Mouse (Mus musculus): ENCODE results near the gene Lrrc23. TPM values are rescaled to one million over a fixed set of nuclear protein-coding genes. Genes with fewer than 3 reads are reported as not detected.
"Not testable (repeated sequence)": the region's sequence is repeated elsewhere in the genome, so short reads cannot be mapped to it uniquely, and the experiment has no call there.

Gene Lrrc23
- polyA plus RNA-seq, 1 experiment from 2014 or later, result 3.6 TPM

- Histone ChIP-seq H3K9ac (peak overlapping the region; percentile 62), H3K4me2 (peak overlapping the region; percentile 72), H3K27ac (peak overlapping the region; percentile 78), H3K27me3 (no peaks in the 10 kb centered on the region), H3K36me3 (ENCODE audit: poor library complexity, severe bottlenecking) (peaks cover 6% of the 10 kb centered on the region; the same call in 1 of the 2 replicates), H3K4me3 (peak overlapping the region; percentile 39), H3K4me1 (peaks cover 39% of the 10 kb centered on the region), H3K9me3 (replicated peaks) (no peaks in the 10 kb centered on the region)
- 2% methylated on average over 34 of the region's 34 CpGs for WGBS
- ATAC-seq, result peak; percentile 81
These were observed 26.1 kb upstream of the Lrrc23 start for GRCm38 (mm10) chr6:124805341-124806321.

GRCm38 (mm10) chr6:124804341-124804740 lies 24.8 kb upstream of the Lrrc23 start:
- H3K9me3 ChIP-seq (replicated peaks), result no peaks in the 10 kb centered on the region
- no peak for ATAC-seq
- no peaks in the 10 kb centered on the region for H3K27me3 ChIP-seq
- 91% methylated on average over 3 of the region's 3 CpGs for WGBS
- H3K4me1 ChIP-seq, result peaks cover 27% of the 10 kb centered on the region
- H3K9ac ChIP-seq, result no peak overlapping the region
- no peak overlapping the region for H3K4me3 ChIP-seq
- H3K27ac ChIP-seq, result no peak overlapping the region
- no peak overlapping the region for H3K4me2 ChIP-seq
- no peaks in the 10 kb centered on the region for H3K36me3 ChIP-seq (ENCODE audit: poor library complexity, severe bottlenecking)

DNA sequence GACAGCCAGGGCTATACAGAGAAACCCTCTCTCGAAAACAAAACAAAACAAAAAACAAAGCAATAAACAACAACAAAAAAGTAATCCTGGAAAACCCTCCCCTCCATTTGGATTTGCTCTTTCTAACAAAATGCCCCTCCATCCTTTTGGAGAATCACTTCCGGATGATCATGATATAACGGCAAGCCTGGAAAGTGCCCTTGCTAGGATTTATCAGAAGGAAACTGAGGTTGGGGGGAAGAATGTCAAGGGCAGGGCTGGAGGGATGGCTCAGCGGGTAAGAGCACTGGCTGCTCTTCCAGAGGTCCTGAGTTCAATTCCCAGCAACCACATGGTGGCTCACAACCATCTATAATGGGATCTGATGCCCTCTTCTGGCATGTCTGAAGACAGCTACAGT lies 24.2 kb upstream of the Lrrc23 start:
- H3K4me1 ChIP-seq, result peaks cover 21% of the 10 kb centered on the region
- not testable (repeated sequence) for H3K36me3 ChIP-seq (ENCODE audit: poor library complexity, severe bottlenecking); H3K4me3 ChIP-seq; ATAC-seq; H3K9ac ChIP-seq; H3K9me3 ChIP-seq (replicated peaks); H3K27me3 ChIP-seq; H3K4me2 ChIP-seq; H3K27ac ChIP-seq
- 98% methylated on average over 4 of the region's 4 CpGs for WGBS

GRCm38 (mm10) chr6:124803061-124803460 lies 23.5 kb upstream of the Lrrc23 start:
- no peak for ATAC-seq
- WGBS, result 76% methylated on average over 3 of the region's 3 CpGs
- H3K4me3 ChIP-seq, result no peak overlapping the region
- no peak overlapping the region for H3K4me2 ChIP-seq
- no peaks in the 10 kb centered on the region for H3K27me3 ChIP-seq
- H3K27ac ChIP-seq, result no peak overlapping the region
- peaks cover 15% of the 10 kb centered on the region for H3K4me1 ChIP-seq
- H3K36me3 ChIP-seq (ENCODE audit: poor library complexity, severe bottlenecking), result no peaks in the 10 kb centered on the region
- no peak overlapping the region for H3K9ac ChIP-seq
- no peaks in the 10 kb centered on the region for H3K9me3 ChIP-seq (replicated peaks)

DNA sequence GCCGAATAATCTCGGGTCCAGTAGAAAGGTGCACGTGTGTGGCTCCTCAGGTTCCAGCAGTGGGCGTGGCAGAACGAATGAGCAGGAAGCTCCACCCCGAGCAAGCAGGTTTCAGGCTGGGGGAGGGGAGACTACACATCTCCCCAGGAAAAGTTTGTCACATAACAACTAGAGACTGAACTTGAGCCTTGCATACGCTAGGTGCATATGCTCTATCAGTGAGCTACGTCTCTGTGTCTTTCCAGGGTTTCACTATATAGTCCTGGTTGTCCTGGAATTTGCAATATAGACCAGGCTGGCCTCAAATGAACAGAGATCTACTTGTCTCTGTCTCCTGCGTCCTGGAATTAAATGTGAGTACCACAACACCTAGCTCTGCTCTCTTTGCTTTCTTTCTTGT lies 22.9 kb upstream of the Lrrc23 start:
- H3K4me3 ChIP-seq; H3K36me3 ChIP-seq (ENCODE audit: poor library complexity, severe bottlenecking); H3K27me3 ChIP-seq; H3K9me3 ChIP-seq (replicated peaks); H3K9ac ChIP-seq; ATAC-seq; H3K27ac ChIP-seq: not testable (repeated sequence)
- H3K4me2 ChIP-seq, result peak overlapping the region; percentile 33
- H3K4me1 ChIP-seq, result peaks cover 15% of the 10 kb centered on the region
- WGBS, result 18% methylated on average over 6 of the region's 9 CpGs

GRCm38 (mm10) chr6:124796200-124796599 lies 16.7 kb upstream of the Lrrc23 start:
- ATAC-seq, result no peak
- 89% methylated on average over 2 of the region's 2 CpGs for WGBS
- Histone ChIP-seq H3K36me3 (ENCODE audit: poor library complexity, severe bottlenecking) (no peaks in the 10 kb centered on the region), H3K9ac (no peak overlapping the region), H3K4me1 (no peaks in the 10 kb centered on the region), H3K27ac (no peak overlapping the region), H3K27me3 (no peaks in the 10 kb centered on the region), H3K9me3 (replicated peaks) (no peaks in the 10 kb centered on the region), H3K4me2 (no peak overlapping the region), H3K4me3 (no peak overlapping the region)

DNA sequence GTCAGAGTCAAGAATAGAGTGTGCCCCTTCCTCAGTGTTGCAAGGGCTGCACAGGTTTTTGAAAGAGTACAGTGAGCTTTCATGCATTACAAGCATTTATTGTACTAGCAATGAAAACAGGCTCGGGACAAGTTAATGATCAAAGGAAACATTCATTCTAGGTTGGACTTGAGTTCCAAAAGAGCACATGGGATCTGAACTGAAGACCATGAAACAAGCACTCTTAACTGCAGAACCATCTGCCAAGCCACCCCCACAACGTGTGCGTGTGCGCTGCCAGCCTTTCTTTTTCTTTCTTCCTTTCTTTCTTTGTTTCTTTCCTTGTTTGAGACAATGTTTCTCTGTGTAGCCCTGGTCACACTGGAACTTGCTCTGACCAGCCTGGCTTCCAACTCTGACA lies 16.3 kb upstream of the Lrrc23 start:
- H3K9me3 ChIP-seq (replicated peaks), result no peaks in the 10 kb centered on the region
- no peaks in the 10 kb centered on the region for H3K4me1 ChIP-seq
- no peaks in the 10 kb centered on the region for H3K27me3 ChIP-seq
- WGBS, result 58% methylated on average over 4 of the region's 4 CpGs
- no peak overlapping the region for H3K9ac ChIP-seq
- no peak overlapping the region for H3K4me3 ChIP-seq
- H3K27ac ChIP-seq, result no peak overlapping the region
- H3K4me2 ChIP-seq, result no peak overlapping the region
- H3K36me3 ChIP-seq (ENCODE audit: poor library complexity, severe bottlenecking), result no peaks in the 10 kb centered on the region
- no peak for ATAC-seq

DNA sequence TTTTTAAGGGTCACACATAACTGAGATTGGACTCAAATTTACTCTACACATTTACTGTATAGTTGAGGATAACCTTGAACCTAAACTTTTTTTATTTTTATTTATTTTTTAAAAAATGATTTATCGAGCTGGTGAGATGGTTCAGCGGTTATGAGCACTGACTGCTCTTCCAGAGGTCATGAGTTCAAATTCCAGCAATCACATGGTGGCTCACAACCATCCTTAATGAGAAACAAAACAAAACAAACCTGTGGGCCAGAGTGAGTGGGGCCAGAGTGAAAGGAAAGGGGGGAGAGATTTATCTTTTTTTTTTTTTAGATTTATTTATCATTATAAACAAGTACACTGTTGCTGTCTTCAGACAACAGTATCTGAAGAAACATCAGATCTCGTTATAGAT lies 12.4 kb upstream of the Lrrc23 start:
- WGBS, result 87% methylated on average over 3 of the region's 3 CpGs
- Histone ChIP-seq H3K27me3 (no peaks in the 10 kb centered on the region), H3K36me3 (ENCODE audit: poor library complexity, severe bottlenecking) (no peaks in the 10 kb centered on the region), H3K27ac (no peak overlapping the region), H3K9ac (no peak overlapping the region), H3K4me1 (no peaks in the 10 kb centered on the region), H3K9me3 (replicated peaks) (no peaks in the 10 kb centered on the region), H3K4me2 (no peak overlapping the region), H3K4me3 (no peak overlapping the region)
- no peak for ATAC-seq

GRCm38 (mm10) chr6:124790121-124790520 lies 10.6 kb upstream of the Lrrc23 start:
- H3K4me2 ChIP-seq, result no peak overlapping the region
- H3K9me3 ChIP-seq (replicated peaks), result no peaks in the 10 kb centered on the region
- no peaks in the 10 kb centered on the region for H3K4me1 ChIP-seq
- H3K27me3 ChIP-seq, result no peaks in the 10 kb centered on the region
- 80% methylated on average over 4 of the region's 4 CpGs for WGBS
- no peak overlapping the region for H3K9ac ChIP-seq
- no peak overlapping the region for H3K27ac ChIP-seq
- no peaks in the 10 kb centered on the region for H3K36me3 ChIP-seq (ENCODE audit: poor library complexity, severe bottlenecking)
- H3K4me3 ChIP-seq, result no peak overlapping the region
- ATAC-seq, result no peak

DNA sequence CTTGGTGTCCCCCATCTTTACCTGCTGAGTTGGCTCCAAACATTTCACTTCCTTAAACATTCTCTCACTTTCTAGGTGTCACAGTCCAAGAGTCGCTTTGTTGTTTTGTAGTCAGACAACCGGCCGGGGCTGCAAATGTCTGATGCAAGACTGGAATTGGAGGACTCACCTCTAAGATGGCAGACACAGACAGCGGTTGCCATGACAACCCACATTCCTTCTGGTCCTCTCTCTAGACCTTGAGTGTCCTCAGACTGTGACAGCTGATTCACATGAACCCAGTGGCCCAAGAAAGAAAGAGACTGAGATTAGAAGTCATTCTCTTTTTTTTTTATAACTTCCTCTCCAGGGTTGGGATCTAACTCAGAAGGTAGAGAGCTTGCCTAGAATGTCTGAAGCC lies 10.0 kb upstream of the Lrrc23 start:
- WGBS, result 81% methylated on average over 4 of the region's 4 CpGs
- Histone ChIP-seq H3K9ac (no peak overlapping the region), H3K9me3 (replicated peaks) (no peaks in the 10 kb centered on the region), H3K36me3 (ENCODE audit: poor library complexity, severe bottlenecking) (no peaks in the 10 kb centered on the region), H3K4me3 (no peak overlapping the region), H3K4me1 (no peaks in the 10 kb centered on the region), H3K27me3 (no peaks in the 10 kb centered on the region), H3K27ac (no peak overlapping the region), H3K4me2 (no peak overlapping the region)
- no peak for ATAC-seq

DNA sequence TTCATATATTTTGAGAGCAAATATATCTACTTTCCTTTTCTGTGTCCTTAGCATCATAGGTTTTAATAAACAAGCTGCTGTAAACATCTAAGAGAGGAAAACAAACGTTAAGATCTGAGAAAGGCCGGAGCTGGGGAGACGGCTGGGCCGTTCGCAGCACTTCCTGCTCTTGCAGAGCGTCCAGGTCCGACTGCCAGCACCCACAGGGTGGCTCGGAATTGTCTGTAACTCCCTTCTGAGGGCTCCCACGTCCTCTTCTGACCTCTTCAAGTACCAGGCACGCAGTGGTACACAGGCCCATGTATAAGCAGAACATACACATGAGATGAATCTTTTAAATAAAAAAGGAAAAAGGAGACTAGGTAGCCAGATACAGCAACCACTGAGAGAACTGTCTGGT lies 8.2 kb upstream of the Lrrc23 start:
- no peaks in the 10 kb centered on the region for H3K27me3 ChIP-seq
- no peaks in the 10 kb centered on the region for H3K36me3 ChIP-seq (ENCODE audit: poor library complexity, severe bottlenecking)
- no peak overlapping the region for H3K4me3 ChIP-seq
- H3K9me3 ChIP-seq (replicated peaks), result no peaks in the 10 kb centered on the region
- no peak for ATAC-seq
- no peak overlapping the region for H3K9ac ChIP-seq
- 0 out of 2 replicates have a peak, but pooled peaks cover 1% of the 10 kb centered on the region for H3K4me1 ChIP-seq
- no peak overlapping the region for H3K27ac ChIP-seq
- whole genome bisulfite sequencing, result 82% methylated on average over 10 of the region's 10 CpGs
- H3K4me2 ChIP-seq, result no peak overlapping the region

DNA sequence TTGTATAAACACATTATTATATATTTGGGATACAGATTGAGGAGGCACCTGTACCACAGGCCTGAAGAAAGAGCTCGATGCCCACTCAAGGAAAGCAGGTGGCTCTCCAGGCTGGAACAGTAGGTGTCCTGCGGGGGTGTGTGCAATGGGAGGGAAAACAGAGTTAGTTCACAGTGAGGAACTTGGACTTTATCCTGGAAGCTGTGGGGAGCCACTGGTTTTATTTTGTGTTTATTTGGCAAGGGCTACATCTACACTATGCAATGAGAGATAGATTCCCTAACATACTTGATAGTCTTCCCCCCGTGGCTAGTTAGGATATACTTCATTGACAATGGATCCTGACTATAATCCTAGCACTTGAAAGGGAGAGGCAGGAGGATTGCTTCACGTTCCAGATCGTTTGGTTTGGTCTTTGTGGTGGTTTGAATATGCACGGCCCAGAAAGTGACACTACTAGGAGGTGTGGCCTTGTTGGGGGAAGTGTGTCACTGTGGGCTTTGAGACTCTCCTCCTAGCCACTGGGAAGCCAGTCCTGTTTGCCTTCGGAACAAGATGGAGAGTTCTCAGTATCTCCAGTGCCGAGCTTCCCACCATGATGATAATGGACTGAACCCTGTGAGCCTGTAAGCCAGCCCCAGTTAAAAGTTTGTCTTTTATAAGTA lies 7.4 kb upstream of the Lrrc23 start:
- H3K36me3 ChIP-seq (ENCODE audit: poor library complexity, severe bottlenecking), result no peaks in the 10 kb centered on the region
- H3K9ac ChIP-seq, result no peak overlapping the region
- no peak overlapping the region for H3K27ac ChIP-seq
- 53% methylated on average over 8 of the region's 8 CpGs for WGBS
- H3K9me3 ChIP-seq (replicated peaks), result no peaks in the 10 kb centered on the region
- no peak overlapping the region for H3K4me3 ChIP-seq
- ATAC-seq, result no peak
- H3K27me3 ChIP-seq, result no peaks in the 10 kb centered on the region
- H3K4me1 ChIP-seq, result peaks cover 7% of the 10 kb centered on the region; the same call in 1 of the 2 replicates
- H3K4me2 ChIP-seq, result no peak overlapping the region
